Mouse (Mus musculus): ENCODE measurements at regions not wholly inside any gene's neighbourhood (a gene's known extent, or its start where the extent isn't known, plus 50 kb on each side); places are given as distances from the start of the nearest gene placed in this dataset.

- ATAC-seq (replicated peaks; ENCODE audit: insufficient number of reproducible peaks, low FRiP score, low TSS enrichment) = no peak
- 100% methylated on average over 1 of the region's 1 CpGs for WGBS (ENCODE audit: insufficient replicate concordance)
These were observed 505.7 kb downstream of the 1810013L24Rik start for GRCm38 (mm10) chr16:9335626-9336025.

GRCm38 (mm10) chr16:9336063-9336462 lies 506.2 kb downstream of the 1810013L24Rik start:
- no peak for ATAC-seq (replicated peaks; ENCODE audit: insufficient number of reproducible peaks, low FRiP score, low TSS enrichment)
- WGBS (ENCODE audit: insufficient replicate concordance) = 82% methylated on average over 6 of the region's 6 CpGs

More at GRCm38 (mm10) chr16:9335626-9336025, 505.7 kb downstream of the 1810013L24Rik start:
- no peak overlapping the region for H3K27ac ChIP-seq (ENCODE audit: low read depth, low read length)
- no peaks in the 10 kb centered on the region for H3K9me3 ChIP-seq (replicated peaks; ENCODE audit: control insufficient read depth, low read length)
- no peak overlapping the region for H3K9ac ChIP-seq (ENCODE audit: low read depth, low read length)
- H3K4me3 ChIP-seq (ENCODE audit: low read depth, low read length) = no peak overlapping the region
- no peaks in the 10 kb centered on the region for H3K4me1 ChIP-seq (ENCODE audit: control insufficient read depth, insufficient read depth, low read length)
- no peak overlapping the region for H3K4me2 ChIP-seq
- no peaks in the 10 kb centered on the region for H3K27me3 ChIP-seq (ENCODE audit: control insufficient read depth, insufficient read depth, low read length)
- no peaks in the 10 kb centered on the region for H3K36me3 ChIP-seq (ENCODE audit: control insufficient read depth, insufficient read depth, low read length)

GRCm38 (mm10) chr16:9339456-9339855 lies 509.6 kb downstream of the 1810013L24Rik start:
- Histone ChIP-seq H3K4me1 (ENCODE audit: control insufficient read depth, insufficient read depth, low read length) (no peaks in the 10 kb centered on the region), H3K9ac (ENCODE audit: low read depth, low read length) (no peak overlapping the region), H3K27ac (ENCODE audit: low read depth, low read length) (no peak overlapping the region), H3K4me3 (ENCODE audit: low read depth, low read length) (no peak overlapping the region), H3K36me3 (ENCODE audit: control insufficient read depth, insufficient read depth, low read length) (no peaks in the 10 kb centered on the region), H3K4me2 (no peak overlapping the region), H3K27me3 (ENCODE audit: control insufficient read depth, insufficient read depth, low read length) (no peaks in the 10 kb centered on the region), H3K9me3 (replicated peaks; ENCODE audit: control insufficient read depth, low read length) (no peaks in the 10 kb centered on the region)
- 71% methylated on average over 3 of the region's 3 CpGs for WGBS (ENCODE audit: insufficient replicate concordance)
- no peak for ATAC-seq (replicated peaks; ENCODE audit: insufficient number of reproducible peaks, low FRiP score, low TSS enrichment)

More at GRCm38 (mm10) chr16:9336063-9336462, 506.2 kb downstream of the 1810013L24Rik start:
- H3K27me3 ChIP-seq (ENCODE audit: control insufficient read depth, insufficient read depth, low read length) = no peaks in the 10 kb centered on the region
- H3K27ac ChIP-seq (ENCODE audit: low read depth, low read length) = no peak overlapping the region
- H3K9ac ChIP-seq (ENCODE audit: low read depth, low read length) = no peak overlapping the region
- H3K9me3 ChIP-seq (replicated peaks; ENCODE audit: control insufficient read depth, low read length) = no peaks in the 10 kb centered on the region
- H3K4me2 ChIP-seq = no peak overlapping the region
- no peak overlapping the region for H3K4me3 ChIP-seq (ENCODE audit: low read depth, low read length)
- no peaks in the 10 kb centered on the region for H3K4me1 ChIP-seq (ENCODE audit: control insufficient read depth, insufficient read depth, low read length)
- no peaks in the 10 kb centered on the region for H3K36me3 ChIP-seq (ENCODE audit: control insufficient read depth, insufficient read depth, low read length)

GRCm38 (mm10) chr16:9341245-9341644 lies 511.3 kb downstream of the 1810013L24Rik start:
- ATAC-seq (replicated peaks; ENCODE audit: insufficient number of reproducible peaks, low FRiP score, low TSS enrichment) = no peak
- no peak overlapping the region for H3K4me3 ChIP-seq (ENCODE audit: low read depth, low read length)
- H3K36me3 ChIP-seq (ENCODE audit: control insufficient read depth, insufficient read depth, low read length) = no peaks in the 10 kb centered on the region
- WGBS (ENCODE audit: insufficient replicate concordance) = 75% methylated on average over 4 of the region's 4 CpGs
- H3K9me3 ChIP-seq (replicated peaks; ENCODE audit: control insufficient read depth, low read length) = no peaks in the 10 kb centered on the region
- H3K27ac ChIP-seq (ENCODE audit: low read depth, low read length) = no peak overlapping the region
- H3K4me2 ChIP-seq = no peak overlapping the region
- H3K27me3 ChIP-seq (ENCODE audit: control insufficient read depth, insufficient read depth, low read length) = no peaks in the 10 kb centered on the region
- H3K9ac ChIP-seq (ENCODE audit: low read depth, low read length) = no peak overlapping the region
- H3K4me1 ChIP-seq (ENCODE audit: control insufficient read depth, insufficient read depth, low read length) = no peaks in the 10 kb centered on the region

- H3K4me2 ChIP-seq = no peak overlapping the region
- no peak overlapping the region for H3K4me3 ChIP-seq (ENCODE audit: low read depth, low read length)
These were observed 523.9 kb downstream of the 1810013L24Rik start for GRCm38 (mm10) chr16:9353811-9354210.

GRCm38 (mm10) chr16:9354331-9355030 lies 524.6 kb downstream of the 1810013L24Rik start:
- WGBS (ENCODE audit: insufficient replicate concordance) = 77% methylated on average over 8 of the region's 8 CpGs
- Histone ChIP-seq H3K9me3 (replicated peaks; ENCODE audit: control insufficient read depth, low read length) (0 out of 2 replicates have a peak, but pooled peaks cover 3% of the 10 kb centered on the region), H3K27ac (ENCODE audit: low read depth, low read length) (no peak overlapping the region), H3K4me1 (ENCODE audit: control insufficient read depth, insufficient read depth, low read length) (peaks cover 4% of the 10 kb centered on the region; the same call in 1 of the 2 replicates), H3K27me3 (ENCODE audit: control insufficient read depth, insufficient read depth, low read length) (no peaks in the 10 kb centered on the region), H3K4me3 (ENCODE audit: low read depth, low read length) (no peak overlapping the region), H3K36me3 (ENCODE audit: control insufficient read depth, insufficient read depth, low read length) (no peaks in the 10 kb centered on the region), H3K9ac (ENCODE audit: low read depth, low read length) (no peak overlapping the region), H3K4me2 (no peak overlapping the region)
- ATAC-seq (replicated peaks; ENCODE audit: insufficient number of reproducible peaks, low FRiP score, low TSS enrichment) = no peak

More at GRCm38 (mm10) chr16:9353811-9354210, 523.9 kb downstream of the 1810013L24Rik start:
- Histone ChIP-seq H3K9ac (ENCODE audit: low read depth, low read length) (no peak overlapping the region), H3K27me3 (ENCODE audit: control insufficient read depth, insufficient read depth, low read length) (no peaks in the 10 kb centered on the region), H3K36me3 (ENCODE audit: control insufficient read depth, insufficient read depth, low read length) (no peaks in the 10 kb centered on the region), H3K9me3 (replicated peaks; ENCODE audit: control insufficient read depth, low read length) (0 out of 2 replicates have a peak, but pooled peaks cover 3% of the 10 kb centered on the region), H3K27ac (ENCODE audit: low read depth, low read length) (no peak overlapping the region), H3K4me1 (ENCODE audit: control insufficient read depth, insufficient read depth, low read length) (peaks cover 4% of the 10 kb centered on the region; the same call in 1 of the 2 replicates)
- WGBS (ENCODE audit: insufficient replicate concordance) = 64% methylated on average over 4 of the region's 4 CpGs
- ATAC-seq (replicated peaks; ENCODE audit: insufficient number of reproducible peaks, low FRiP score, low TSS enrichment) = no peak

- ATAC-seq (replicated peaks; ENCODE audit: insufficient number of reproducible peaks, low FRiP score, low TSS enrichment) = no peak
- Histone ChIP-seq H3K4me3 (ENCODE audit: low read depth, low read length) (no peak overlapping the region), H3K36me3 (ENCODE audit: control insufficient read depth, insufficient read depth, low read length) (no peaks in the 10 kb centered on the region), H3K27ac (ENCODE audit: low read depth, low read length) (no peak overlapping the region), H3K9ac (ENCODE audit: low read depth, low read length) (no peak overlapping the region), H3K9me3 (replicated peaks; ENCODE audit: control insufficient read depth, low read length) (0 out of 2 replicates have a peak, but pooled peaks cover 3% of the 10 kb centered on the region), H3K4me1 (ENCODE audit: control insufficient read depth, insufficient read depth, low read length) (no peaks in the 10 kb centered on the region), H3K27me3 (ENCODE audit: control insufficient read depth, insufficient read depth, low read length) (no peaks in the 10 kb centered on the region), H3K4me2 (no peak overlapping the region)
- 71% methylated on average over 4 of the region's 4 CpGs for whole genome bisulfite sequencing (ENCODE audit: insufficient replicate concordance)
These were observed 528.8 kb downstream of the 1810013L24Rik start for GRCm38 (mm10) chr16:9358651-9359050.

GRCm38 (mm10) chr16:9359399-9360135 lies 529.7 kb downstream of the 1810013L24Rik start:
- Histone ChIP-seq H3K4me2 (no peak overlapping the region), H3K4me3 (ENCODE audit: low read depth, low read length) (no peak overlapping the region), H3K4me1 (ENCODE audit: control insufficient read depth, insufficient read depth, low read length) (no peaks in the 10 kb centered on the region), H3K36me3 (ENCODE audit: control insufficient read depth, insufficient read depth, low read length) (no peaks in the 10 kb centered on the region), H3K27me3 (ENCODE audit: control insufficient read depth, insufficient read depth, low read length) (no peaks in the 10 kb centered on the region), H3K9me3 (replicated peaks; ENCODE audit: control insufficient read depth, low read length) (0 out of 2 replicates have a peak, but pooled peaks cover 3% of the 10 kb centered on the region), H3K27ac (ENCODE audit: low read depth, low read length) (no peak overlapping the region), H3K9ac (ENCODE audit: low read depth, low read length) (no peak overlapping the region)
- no peak for ATAC-seq (replicated peaks; ENCODE audit: insufficient number of reproducible peaks, low FRiP score, low TSS enrichment)
- 78% methylated on average over 3 of the region's 3 CpGs for WGBS (ENCODE audit: insufficient replicate concordance)

All from heart, embryonic 11.5 days (tissue).